Mouse (Mus musculus) gastrocnemius, adult 8-10 months (tissue): ENCODE measurements around the gene Egln2. TPM values are rescaled to one million over a fixed set of nuclear protein-coding genes. Genes with fewer than 3 reads are reported as not detected.

Source experiments
- DNase-seq, 2 experiments: peaks; one replicate each; pipeline ENCODE4 v3.0.0; 2022; ENCODE audit warnings: low spot score in 2 of 2
- total RNA-seq, 4 experiments: library from RNA; stranded (reverse); gene quantifications; 2 replicates each; pipeline ENCODE4 v1.2.4; 2022

Gene Egln2
- total RNA-seq, result 100 to 1,000 TPM; 119 to 120 (median 119) TPM

DNA sequence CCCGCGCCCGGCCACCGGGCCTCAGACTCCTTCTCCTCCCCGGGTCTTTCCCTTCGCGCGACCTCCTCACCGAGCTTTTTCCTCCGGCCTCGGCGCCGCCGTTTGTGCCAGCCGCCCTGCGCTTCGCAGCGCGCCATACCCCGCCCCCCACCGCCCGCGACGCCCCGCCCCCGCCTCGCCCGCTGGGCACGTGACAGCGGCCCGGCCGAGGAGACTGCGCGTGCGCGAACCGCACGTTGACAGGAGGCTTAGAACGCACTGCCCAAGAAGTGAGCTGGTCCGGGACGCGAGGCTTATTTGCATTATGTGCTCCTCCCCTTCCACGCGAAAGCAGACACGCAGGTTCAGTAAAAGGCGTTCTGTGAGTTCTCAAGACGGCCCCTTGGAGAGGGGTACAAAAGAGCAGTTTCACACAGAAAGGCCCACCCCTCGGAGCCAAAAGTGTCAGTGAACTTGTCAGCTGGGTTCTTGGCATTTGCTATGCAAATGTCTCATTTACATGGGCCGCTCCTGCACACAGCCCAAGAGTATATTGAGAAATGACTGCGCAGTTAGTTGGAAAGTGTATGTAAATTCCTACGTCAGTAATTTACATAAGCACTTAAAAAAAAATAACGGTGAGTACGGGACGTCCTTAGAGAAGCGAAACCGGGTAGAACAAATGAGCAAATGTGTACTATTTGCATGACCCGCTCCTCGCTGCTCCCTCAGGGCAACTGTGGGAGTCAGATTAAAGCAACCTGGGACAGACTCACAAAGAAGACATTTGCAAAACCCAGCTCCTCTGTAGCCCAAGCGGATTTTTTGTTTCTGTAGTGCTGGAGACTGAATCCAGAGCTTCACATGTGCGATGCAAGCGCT, at the start of gene Egln2:
TSS of gene Egln2 (minus strand) at position 189 of the 861 bp plus-strand sequence.
- peak; percentile 90 to 95 for DNase-seq

- no peak for DNase-seq
Observed at GRCm38 (mm10) chr7:27212626-27213025, 46.0 kb upstream of the Egln2 start.

GRCm38 (mm10) chr7:27203730-27204449, 37.3 kb upstream of the Egln2 start:
- no peak for DNase-seq

- DNase-seq, result no peak
Observed at GRCm38 (mm10) chr7:27198779-27199178, 32.2 kb upstream of the Egln2 start.

DNA sequence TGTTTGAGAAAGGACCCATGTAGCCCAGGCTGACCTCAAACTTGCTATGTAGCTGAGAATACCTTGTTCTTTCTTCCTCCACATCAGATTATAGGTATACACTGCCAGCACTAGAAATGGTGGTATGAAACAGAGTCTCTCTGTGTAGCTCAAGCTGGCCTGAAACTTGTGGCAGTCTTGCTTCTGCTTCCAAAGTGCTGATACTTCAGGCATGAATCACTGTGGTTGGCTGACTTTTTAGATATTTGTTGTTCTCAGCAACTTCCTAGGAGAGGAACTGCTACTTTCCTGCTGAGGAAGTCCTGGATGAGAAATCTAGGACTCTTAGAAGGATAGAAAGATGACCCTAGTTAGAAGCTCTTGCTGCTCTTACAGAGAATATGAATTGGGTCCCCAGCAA, 31.8 kb upstream of the Egln2 start:
- no peak for DNase-seq

DNA sequence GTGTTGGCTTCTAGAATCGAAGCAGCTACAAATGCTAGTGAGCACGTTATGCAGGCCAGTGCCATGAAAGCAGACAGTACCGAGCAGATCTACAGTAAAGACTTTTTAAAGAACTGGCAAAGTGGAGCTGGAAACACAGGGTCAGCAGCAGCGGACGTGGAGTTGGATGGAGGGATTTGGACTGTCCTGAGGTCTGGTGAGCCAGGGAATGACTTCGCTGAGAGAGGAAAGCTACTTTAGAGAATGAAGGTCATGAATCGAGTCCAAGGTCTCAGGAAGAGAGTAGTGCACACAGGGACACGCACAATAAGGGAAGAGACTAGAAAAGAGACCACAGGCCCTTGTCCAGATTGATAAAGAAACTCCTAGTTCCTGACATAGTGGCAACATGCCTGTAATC, 31.0 kb upstream of the Egln2 start:
- no peak for DNase-seq

- DNase-seq, result no peak
Observed at GRCm38 (mm10) chr7:27197136-27197535, 30.5 kb upstream of the Egln2 start.

- peak; percentile 98 for DNase-seq
Observed at GRCm38 (mm10) chr7:27195681-27196611, 29.3 kb upstream of the Egln2 start, which contains the start of the genes BC024978 and Snrpa. Gene BC024978 (plus strand): TSS chr7:27195781. Gene Snrpa (minus strand): TSS chr7:27196271.

- no peak for DNase-seq
Observed at GRCm38 (mm10) chr7:27193731-27194130, 27.1 kb upstream of the Egln2 start.

- DNase-seq, result no peak
Observed at GRCm38 (mm10) chr7:27192434-27192833, 25.8 kb upstream of the Egln2 start.

- no peak for DNase-seq
Observed at GRCm38 (mm10) chr7:27189271-27189931, 22.8 kb upstream of the Egln2 start.

- DNase-seq, result no peak
Observed at GRCm38 (mm10) chr7:27185986-27186385, 19.4 kb upstream of the Egln2 start.

DNA sequence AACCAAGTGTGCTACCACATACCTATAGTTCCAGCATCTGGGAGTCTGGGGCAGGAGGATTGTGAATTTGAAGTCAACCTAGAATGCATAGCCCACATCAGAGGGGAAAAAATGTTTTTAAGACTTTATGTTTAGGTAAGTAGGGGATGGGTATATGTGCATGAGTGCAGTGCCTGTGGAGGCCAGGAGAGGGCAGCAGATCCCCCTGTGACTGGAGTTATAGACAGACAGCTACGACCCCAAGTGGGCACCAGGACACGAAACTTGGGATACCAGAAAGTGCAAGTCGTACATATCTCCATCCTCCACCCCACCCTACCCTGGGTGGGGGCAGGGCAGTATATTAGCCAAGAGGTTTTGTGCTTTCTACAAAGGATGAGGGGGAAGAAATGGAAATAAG, 18.4 kb upstream of the Egln2 start:
- DNase-seq, result no peak

DNA sequence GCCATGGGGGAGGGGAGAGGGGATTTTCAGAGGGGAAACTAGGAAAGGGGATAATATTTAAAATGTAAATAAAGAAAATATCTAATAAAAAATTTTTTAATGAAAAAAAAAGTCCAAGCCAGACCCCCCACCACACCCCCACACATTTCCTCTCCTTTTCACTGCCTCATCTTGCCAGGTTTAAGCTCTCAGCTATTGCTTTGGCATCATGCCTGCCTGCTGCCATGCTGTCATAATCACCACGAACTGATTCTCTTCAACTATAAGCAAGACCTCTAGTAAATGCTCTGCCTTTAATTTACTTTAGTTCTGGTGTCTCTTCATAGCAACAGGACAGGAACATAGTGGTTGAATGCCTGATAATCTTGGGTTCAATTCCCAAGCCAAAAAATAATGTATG, 15.9 kb upstream of the Egln2 start:
- no peak for DNase-seq

DNA sequence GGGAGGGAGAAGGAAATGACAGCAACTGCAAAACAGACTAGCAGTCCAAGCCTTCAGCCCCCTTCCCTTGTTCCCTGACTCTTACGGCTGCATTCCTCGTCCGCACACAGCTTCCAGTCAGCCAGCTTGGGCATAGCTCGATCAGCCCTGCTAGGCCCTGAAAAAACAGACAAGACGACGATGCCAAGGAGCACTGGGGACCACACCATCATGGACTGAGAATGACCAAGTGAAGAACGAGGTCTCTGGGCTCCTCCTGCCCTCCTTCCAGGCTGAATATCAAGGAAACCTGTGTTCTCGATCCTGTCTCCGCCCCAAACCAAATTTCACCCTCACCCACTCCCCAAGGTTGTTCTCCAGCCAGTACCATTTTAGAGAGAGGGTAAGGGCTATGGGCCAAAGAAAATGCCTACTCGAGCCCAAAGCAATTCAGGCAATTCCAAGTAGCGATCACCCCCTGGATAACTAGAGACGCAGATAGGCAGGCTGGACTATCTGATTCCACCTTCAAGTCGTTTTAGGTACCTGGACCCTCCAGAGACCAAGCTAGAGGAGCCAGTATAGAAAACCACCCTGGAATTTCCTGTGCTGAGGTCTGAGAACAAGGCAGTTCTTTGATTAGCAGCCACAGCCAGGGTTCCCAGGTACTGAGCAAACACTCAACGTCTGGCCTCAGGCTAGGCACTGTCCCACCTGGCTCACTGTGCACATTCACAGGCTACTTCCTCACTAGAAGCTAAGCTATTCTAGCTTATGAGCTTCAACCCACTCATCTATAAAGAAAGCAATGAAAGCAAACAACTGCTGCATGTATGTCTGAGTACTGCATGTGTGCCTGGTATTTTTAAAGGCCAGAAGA, 14.5 kb upstream of the Egln2 start, which contains the start of the genes Gm21983 and Mia:
TSS of gene Gm21983 (minus strand) at position 250 of the 859 bp plus-strand sequence.
TSS of gene Mia (minus strand) at position 321 of the 859 bp plus-strand sequence.
- no peak for DNase-seq

- DNase-seq, result peak in 1 of 2 experiments; percentile 52
Observed at GRCm38 (mm10) chr7:27180036-27180435, 13.4 kb upstream of the Egln2 start.

- DNase-seq, result no peak
Observed at GRCm38 (mm10) chr7:27179217-27179918, 12.8 kb upstream of the Egln2 start.

GRCm38 (mm10) chr7:27178324-27179216, 12.0 kb upstream of the Egln2 start, which contains the start of gene Rab4b:
Gene Rab4b (minus strand): TSS chr7:27178896.
- DNase-seq, result peak; percentile 99 to 100
